Mouse (Mus musculus) 416B (cell line): Measurements from ENCODE around the gene Lrfn2.

ENCODE experiments used
- DNase-seq: peaks from one replicate; pipeline ENCODE4 v3.0.0; 2011; ENCODE audit warnings: low read depth

The Lrfn2 gene

DNA sequence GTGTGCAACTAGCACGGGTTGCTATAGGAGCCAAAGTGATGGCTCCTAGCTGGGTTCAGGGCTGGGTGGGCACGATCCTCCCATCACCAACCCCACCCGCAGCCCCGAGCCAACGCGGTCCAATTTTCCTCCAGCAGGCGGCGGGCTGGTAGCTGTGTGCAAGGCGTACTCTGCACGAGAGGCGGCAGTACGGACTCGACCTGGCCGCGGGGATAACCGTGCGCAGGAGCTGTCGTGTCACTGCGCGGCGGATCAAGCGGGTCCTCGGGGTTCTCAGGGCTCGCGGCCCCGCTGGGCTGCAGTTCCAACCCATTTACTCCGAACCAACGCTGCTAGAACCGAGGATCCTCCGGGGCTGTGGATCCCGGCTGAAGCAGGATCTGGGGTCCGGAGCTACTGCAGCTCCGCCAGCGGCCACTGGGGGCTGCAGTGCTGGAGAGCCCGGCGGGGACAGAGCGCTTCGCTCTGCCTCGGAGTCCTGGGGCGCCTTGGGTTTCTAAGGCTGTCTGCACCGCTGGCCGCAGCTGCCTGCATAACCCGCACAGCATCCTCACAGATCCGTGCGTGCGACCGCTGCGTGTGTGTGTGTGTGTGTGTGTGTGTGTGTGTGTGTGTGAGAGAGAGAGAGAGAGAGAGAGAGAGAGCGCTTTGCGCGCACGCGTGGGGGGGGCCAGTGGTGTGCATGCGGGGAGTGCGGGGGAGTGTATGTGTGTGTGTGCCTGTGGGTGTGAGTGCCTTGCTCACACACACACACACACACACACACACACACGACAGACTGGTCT is at the start of gene Lrfn2:
Lrfn2 (plus strand) TSS at position 759 of the 785 bp plus-strand sequence.
- no peak for DNase-seq

DNA sequence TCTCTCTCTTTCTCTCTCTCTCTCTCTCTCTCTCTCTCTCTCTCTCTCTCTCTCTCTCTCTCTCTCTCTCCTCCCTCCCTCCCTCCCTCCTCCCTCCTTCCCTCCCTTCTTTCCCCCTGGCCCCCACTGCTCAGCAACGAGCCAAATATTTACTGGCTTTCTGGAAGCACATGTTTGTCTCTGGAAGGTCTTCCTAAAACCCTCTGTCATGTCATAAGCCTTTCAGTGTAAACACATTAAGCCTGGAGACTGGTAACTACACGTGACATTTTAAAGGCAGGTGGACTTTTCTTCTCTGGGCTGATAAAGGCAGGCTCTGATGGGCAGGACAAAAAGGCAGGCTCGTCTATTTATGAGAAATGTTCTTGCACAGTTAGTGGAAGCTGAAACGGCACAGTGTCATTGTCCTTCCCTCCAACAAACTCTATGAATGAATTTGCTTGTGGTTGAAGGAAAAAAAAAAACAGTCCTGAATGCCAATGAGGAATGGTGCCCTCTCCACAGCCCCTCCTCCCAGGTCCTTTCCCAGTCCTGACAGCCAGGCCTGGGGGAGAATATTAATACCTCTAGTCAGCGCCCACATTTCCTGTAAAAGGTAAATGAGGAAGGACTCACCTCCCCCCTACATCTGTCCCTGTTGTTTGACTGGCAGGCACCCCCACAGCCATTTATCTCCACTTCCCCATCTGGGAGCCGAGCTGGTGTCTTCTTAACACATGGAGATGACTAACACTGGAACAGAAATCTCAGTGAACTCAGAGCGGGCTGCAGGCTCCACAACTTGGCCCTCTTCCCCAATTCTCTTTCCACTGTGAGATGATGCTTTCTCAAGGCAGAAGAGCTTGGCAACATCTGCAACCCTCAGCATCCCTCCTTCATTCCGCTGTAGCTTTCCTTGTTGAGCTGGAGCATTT is 44.5 kb upstream of the Lrfn2 start:
- no peak for DNase-seq

DNA sequence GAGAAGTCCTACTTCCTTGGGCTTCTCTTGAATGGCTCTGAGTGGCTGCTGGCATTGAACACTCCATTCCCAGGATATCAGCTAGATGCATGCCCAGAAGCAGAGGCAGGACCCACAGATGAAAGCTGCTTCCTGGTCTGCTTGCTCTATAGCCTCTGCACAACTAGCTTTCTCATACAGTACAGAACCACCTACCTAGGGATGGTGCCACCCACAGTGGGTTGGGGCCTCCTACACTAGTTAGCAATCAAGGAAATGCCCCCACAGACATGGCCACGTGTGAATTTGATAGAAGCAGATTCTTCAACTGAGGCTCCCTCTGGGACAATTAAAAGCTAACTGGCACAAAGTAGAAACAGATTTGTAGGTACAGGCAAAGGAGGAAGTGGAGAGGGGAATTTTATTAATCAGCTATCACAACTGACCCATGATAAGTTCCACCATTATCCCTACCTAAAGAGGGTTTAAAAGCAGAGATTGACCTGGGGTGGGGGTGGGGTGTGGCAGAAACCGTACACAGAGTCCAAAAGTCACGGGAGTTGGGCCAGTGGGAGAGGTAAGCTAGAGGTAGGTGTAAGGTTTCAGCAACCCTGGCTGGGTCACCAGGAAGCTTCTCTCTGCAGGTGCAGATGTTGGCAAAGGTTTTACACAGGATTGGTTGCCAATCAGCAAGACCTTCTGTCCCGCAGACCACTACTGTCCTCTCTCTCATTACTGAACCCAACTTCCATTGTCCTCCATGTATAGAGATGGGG is 26.7 kb upstream of the Lrfn2 start:
- no peak for DNase-seq

DNA sequence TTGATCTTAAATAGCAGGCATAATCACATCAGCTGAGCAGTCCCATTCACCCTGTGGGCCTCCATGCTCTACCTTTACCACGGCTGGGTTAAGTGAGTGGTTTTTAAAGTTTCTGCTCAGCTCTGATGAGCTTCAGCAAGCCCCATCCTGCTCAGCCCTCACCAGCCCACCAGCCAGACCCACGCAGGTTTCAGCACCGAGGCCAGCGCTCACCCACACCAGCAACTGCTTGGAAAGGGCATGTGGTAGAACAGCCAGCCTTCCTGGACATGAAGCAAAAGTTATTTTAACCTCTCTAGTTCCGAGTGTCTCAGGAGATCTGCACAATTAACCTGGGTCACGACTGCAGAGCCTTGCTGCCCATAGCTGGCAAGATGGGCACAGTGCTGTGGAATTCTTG is 18.7 kb upstream of the Lrfn2 start:
- no peak for DNase-seq

DNA sequence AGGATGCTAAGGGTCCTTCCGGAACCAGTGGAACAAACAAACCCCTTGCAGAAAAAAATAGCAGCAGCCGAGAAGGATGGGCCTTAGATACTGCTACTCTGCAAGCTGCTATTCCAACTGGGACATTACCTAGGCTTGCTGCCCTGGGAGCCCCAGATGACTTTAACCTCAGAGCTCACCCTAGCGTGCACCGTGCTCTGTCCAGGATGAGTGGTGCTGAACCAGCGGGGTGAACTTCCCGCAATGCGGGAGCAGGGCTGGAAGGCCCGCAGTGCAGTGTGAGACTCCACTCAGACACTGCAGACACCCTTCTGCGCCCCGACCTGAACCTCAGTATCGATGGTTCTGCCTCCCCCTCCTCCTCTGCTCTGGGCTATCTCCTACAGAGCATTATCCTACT is 14.8 kb upstream of the Lrfn2 start:
- no peak for DNase-seq

DNA sequence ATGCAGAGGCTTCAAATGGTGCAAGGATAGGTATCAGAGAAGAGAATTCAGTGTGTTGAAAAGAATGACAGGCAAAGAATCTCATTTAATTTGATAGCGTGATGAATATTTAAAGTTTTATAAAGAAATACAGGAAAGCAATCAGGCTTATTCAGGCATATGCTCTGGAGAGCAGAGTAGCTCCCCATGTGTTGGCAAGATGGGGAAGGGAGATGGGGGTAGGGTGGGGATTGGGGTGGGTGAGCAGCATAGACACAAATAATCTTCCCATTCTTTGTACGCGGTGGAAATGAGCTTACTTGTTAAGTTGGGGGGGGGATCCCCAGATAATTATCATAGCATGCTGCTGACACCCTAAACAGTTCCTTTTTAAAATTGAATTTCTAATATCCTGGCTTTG is 13.7 kb upstream of the Lrfn2 start:
- DNase-seq: no peak

DNA sequence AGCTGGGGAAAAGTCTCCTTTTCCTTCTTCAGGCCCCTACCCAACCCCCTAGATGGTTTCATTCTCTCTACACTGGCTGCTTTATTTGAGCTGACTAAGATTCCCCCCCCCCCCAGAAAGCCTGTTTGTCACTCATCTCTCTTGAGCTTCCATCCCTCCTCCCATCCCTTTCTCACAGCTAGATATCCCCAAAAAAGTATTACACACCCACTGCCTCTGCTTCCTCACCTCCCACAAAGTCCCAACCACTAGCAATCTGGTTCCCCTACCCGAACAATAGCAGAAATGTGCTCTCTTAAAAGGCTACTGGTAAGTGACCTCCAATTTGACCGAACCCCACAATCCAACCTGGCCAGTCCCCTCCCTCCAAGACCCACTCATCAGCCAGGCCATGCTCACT is 9.3 kb upstream of the Lrfn2 start:
- DNase-seq: no peak

DNA sequence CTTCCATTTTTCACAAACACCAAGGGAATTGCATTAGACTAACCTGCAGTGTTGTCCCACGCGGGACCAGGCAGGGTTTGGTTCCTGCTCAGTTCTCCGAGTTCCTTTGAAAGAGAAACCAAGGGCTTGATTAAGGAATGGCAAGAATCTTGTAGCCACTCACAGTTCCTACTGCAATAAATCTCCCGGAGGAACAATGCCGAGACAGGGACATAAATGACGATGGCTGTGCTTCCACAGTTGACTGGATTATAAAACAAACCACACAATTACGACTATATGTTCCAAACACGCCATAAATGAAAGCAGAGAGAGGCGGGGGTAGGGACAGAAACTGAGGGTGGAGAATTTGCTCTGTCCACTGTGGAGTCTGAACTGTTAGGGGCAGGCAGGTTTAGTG is 6.8 kb upstream of the Lrfn2 start:
- no peak for DNase-seq

DNA sequence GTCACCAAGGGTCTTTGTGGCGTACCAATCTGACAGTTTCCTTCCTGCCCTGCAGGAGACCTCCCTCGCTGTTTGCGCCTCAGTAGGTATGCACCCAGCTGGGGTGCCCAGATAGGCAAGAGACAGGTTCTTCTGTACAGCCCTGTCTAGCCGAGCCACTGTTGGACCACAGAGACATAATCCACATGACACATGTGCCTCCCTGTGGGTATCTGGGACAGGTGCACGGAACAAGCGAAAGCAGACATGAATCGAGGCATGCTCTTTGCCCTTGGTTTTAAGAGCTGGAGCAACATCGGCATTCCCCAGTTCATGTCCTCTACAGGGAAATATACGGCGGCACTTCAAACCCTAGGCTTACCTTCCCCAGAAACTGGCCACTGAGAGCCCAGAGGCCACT is 1.2 kb upstream of the Lrfn2 start:
- DNase-seq: no peak

DNA sequence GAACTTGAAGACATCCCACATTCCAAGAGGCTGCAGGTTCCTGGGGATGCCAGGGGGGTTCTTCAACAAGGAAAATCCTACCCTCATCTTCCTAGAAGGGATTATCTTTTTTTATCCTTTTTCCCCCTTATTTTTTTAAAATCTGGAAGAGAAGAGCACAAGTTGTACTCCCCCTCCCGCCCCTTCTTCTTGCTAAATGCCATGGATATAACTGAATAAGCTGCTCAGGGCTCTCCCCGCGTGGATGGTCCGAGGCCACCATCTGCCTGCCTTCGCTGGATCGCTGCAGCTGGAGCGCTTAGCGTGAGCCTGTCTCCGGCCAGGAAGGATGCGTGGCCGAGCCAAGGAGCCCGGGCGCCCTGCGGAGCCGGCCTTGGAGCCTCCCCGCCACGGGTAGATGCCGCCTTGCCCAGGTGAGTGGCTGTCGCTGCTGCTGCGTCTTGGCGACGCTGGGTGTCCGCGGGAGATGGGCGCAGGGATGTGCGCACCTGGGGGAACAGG is 277 bp downstream of the Lrfn2 start:
- no peak for DNase-seq

DNA sequence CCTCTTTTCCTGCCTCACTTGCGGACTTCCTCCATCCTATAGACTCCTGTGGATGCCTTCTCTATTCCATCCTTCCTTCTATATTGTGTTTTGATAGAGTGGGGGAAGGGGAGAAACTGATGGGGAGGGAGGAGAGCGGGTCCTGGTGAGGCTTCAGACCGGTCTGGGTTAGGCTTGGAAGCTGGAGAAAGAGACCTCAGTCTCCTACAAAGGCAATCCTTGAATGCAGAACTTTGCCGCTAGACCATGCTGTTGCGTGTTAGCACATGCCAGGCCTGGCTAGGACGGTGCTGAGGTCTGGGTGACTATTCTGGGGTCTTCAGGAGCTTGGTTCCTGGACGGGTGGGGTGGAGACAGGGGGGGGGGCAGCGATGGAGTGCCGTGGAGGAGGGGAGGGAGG is 737 bp downstream of the Lrfn2 start:
- no peak for DNase-seq

DNA sequence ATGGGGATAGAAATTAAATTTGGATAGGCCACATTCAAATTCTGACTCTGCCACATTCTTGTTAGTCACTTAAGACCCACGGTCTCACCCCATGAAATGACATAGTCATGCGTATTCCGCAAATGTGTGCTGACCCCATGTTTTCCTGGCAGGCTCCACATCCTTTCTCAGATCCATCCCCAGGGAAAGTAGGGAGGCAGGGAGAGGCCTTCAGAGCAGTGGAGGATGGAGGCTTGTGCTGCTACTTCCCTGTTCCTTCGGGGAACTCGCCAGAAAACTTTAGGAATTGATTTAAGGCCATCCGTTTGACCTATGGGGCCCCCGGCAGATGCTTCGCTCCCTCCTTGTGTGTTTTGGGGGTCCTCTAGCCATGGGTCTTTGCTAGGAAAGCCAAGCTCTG is 3.0 kb downstream of the Lrfn2 start:
- DNase-seq: no peak

DNA sequence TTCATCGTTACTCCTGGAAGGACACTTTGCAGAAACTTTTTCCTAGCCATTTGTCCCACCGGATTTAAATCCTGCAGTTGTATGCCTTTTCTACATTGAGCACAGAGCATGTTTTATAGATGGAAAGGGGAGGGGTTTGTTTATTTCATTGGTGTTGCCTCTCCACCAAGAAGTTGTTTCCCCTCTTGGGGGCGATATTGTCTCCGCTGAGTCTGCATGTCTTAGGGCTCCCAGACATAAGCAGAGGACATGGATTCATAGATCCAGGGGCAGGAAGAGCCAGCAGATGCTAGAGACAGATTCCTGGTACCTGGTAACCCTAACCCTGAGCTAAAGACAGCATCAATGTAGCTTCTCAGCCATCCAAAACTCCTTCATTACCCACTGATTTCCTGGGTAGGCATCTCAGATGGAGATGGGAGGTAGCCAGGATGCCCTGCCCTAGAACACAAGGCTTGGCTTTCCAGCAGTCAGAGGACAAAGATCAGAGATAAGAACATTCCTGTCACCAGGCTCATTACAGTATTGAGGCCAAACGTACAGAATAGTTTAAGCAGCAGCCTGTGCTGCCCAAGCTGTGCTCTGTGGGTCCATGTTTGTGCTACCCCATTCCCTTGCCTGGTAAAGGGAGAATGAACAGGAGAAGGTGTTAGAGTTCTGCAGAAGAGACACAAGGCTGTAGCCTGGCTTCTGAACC is 4.4 kb downstream of the Lrfn2 start:
- DNase-seq: no peak

DNA sequence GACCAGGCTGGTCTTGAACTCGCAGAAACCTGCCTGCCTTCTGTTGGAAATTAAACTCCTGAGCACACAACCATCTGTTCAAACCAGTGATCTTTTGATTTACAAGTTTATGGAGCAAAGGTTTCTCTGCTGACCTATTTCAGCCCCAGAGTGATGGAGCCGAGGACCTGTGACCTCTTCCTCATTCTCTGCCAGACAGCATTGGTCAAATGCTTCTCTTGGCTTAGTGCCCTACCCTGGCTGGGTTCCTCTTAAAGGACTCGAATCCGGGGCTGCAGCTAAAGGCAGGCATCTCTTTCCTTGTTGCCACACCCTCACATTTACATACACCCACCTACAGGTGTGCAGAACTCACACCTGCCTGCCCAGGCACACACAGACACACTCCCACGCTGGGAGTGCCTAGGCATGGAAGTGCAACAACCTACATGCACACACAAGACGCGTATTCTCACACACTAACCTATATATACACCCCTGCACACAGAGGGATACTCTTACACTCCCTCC is 6.6 kb downstream of the Lrfn2 start:
- DNase-seq: no peak

DNA sequence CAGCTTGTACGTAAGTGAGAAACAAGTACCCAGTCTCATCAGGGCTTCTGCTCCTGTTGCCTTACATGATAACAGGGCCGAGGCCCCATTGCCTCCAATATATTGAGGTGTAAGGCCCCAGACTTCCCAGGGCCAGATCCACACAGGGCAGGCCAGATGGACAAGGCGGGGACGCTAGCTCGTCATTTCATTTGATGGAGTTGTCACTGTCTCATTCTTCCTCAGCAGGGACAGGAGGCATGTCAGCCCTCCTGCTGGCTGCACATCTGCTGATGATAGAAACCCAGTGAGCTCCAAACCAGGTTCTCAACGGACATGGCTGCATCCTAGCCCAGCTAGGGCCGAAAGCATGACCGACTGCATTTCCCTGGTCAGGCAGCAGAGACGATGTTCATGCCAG is 14.1 kb downstream of the Lrfn2 start:
- no peak for DNase-seq

DNA sequence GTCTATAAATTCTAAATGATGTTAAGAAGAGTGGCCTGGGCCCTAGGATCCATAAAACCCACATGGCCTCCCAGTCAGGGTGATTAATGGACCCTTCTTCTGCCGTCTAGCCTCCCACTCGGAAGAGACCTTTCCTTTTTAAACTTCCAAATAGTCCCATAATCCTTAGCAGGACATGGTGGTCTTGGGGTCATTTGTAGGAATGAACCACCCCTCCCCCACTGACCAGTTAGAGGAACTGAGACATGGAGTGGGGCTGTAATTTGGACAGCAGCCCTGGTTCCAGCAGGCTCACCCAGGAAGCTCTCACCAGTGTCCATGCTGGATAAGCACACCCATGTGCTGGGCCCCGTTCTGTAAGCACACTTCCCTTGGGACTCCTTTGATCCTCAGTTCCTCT is 14.6 kb downstream of the Lrfn2 start:
- DNase-seq: no peak

DNA sequence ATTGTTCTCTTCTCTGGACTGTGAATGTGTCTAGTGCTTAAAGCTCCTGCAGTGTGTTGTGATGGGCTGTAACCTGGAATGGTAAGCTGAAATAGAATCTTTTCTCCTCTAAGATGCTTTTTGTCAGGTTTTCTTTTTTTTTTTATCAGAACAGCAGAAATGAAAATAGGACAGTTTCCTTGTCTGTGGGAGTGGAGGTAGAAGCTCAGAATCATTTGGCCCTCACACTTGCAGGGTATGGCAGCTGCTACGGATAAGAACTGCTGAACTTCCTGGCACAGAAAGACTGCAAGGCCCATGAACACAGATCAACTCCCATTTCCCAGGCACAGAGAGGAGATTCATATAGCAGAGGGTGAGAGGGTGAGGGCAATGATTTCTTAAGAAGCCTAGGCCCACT is 19.1 kb downstream of the Lrfn2 start:
- DNase-seq: no peak

DNA sequence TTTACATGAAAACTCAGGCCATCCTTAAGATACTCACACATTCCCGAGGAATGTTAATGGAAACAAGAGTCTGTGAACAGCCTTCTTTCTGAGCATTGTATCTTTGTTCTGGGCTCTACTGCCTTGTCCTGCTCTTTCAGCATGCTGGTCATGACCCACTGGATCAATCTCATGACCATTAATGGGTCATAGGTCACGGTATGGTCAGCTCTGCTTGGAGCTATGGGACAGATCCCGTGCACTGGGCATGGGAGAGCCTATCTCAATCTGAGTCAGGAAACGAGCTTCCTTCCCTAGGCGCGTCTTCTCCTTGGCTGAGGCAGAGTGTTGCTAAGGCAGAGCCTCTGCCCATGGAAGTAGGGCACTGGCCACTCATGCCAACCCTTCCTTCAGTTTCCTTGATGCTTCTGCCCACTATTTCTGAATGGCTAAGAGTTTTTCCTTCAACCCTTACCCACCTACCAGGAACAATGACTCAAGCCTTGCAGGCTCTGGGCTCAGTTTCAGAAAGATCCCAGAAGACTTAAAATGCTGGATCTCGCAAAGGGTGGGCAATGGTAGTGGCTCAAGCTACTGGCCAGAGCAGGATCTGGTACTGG is 24.0 kb downstream of the Lrfn2 start:
- DNase-seq: no peak

DNA sequence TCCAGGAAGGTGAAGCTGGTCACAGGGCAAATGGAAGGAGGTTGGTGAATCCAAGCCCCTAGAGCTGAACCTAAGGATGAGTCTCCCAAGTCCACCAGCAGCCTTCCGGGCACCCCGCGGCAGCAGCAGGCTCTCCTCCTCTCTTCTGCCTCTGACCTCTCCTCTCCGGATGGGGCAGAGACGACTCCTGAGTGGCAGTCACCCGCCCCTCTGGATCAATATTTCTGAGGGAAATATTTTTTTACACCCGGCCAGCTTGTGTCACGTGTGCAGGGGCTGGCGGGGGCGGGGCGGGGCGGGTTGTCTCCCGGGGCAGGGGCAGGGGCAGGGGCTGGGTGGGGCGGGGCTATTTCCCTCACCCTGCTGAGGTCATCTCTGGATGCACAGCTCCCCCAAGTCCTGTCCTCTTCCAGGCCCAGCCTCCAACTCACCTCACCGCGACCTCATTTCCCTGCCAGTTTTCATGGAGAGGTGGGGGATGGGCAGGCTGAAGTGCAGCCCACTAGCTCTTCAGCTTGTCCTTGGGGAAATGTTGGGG is 28.1 kb downstream of the Lrfn2 start:
- no peak for DNase-seq

DNA sequence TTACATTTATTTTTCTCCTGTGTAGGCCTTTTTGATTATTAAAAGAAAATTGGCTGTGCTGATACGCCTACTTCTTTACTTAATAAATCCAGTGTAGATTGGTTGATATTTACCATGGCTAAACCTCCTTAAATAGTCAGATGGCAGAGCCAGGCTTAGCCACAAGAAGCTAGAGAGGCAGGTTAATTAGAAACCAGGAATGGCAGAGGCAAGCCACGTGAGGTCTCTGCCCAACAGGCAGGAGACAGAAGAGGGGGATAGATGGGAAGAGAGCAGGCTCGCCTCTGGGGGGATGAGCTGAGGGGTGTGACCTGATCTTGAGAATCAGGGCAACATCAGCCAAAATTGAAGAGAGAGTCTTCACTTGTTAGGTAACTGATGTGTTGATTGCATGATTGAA is 30.5 kb downstream of the Lrfn2 start:
- no peak for DNase-seq

DNA sequence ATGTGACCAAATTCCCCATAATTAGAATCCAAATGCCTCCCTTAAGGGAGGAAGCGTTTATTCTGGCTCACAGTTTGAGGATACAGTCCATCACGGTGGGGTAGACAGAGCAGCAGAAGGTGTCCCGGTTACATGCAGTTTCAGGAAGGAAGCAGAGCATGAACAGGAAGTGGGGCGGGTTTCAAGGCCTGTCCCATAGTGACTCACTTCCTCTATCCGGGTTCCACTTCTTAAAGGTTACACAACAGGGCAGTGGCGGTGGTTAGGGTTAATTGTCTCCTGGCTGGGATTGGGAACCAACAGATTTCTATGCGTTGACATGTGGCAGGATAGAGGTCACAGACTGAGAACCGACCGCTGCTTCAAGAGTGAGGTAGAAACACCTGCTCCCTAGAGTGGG is 31.6 kb downstream of the Lrfn2 start:
- peak; percentile 3 for DNase-seq
